Mouse (Mus musculus): ENCODE measurements around the gene C3ar1.

GRCm38 (mm10) chr6:122819306-122820070 is 36.5 kb downstream of the C3ar1 start, which contains the start of gene Foxj2:
- TF ChIP-seq CTCF (IDR thresholded peaks at IDR 0.05; ENCODE audit: low read depth) (no peak), EP300 (IDR thresholded peaks at IDR 0.05; ENCODE audit: low read depth) (no peak)

All from liver, postnatal 0 days (tissue).